Mouse (Mus musculus): ENCODE measurements around the gene Gsto2. TPM values are rescaled to one million over a fixed set of nuclear protein-coding genes. Genes with fewer than 3 reads are reported as not detected.
A peak's percentile ranks its signal among the peaks of the same experiment; 100 is the strongest.
"Not testable (repeated sequence)": the region's sequence is repeated elsewhere in the genome, so short reads cannot be mapped to it uniquely, and the experiment has no call there.

Gene Gsto2
- 1 to 10 TPM; 1.9 to 2.0 TPM for total RNA-seq (2021)

DNA sequence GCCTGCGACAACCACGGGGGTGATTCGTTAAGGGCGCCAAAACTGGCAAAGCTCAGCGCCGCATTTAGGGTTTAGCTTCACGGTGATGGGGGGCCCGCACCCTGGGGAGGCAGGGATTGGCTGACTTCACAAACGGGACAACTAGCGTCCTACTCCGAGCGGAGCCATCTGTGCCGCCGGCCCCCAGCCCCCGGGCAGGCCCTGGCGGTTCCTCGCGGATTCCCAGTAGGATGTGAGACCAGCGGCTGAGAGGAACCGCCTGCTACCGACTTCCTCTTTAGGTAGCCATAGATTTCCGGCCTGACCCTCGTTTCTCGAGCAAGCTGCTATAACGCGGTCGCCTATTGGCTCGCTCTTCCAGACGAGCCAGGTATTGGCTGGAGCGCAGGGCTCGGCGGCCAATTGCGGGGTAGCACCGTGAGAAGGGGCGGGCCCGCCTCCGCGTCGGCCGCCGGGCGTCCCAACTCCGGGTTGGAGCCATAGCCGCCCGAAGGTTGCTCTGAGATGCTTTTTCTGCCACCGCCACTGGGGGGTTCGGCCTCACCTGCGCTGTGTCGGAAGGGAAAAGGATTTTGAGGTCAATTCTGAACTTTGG, at the start of gene Gsto2:
TSS of gene Gsto2 (plus strand) at position 182 of the 595 bp plus-strand sequence.
- peak; percentile 91 for DNase-seq (ENCODE audit: low spot score)
- intact Hi-C loops (cut with DNase I), result no loop called here

DNA sequence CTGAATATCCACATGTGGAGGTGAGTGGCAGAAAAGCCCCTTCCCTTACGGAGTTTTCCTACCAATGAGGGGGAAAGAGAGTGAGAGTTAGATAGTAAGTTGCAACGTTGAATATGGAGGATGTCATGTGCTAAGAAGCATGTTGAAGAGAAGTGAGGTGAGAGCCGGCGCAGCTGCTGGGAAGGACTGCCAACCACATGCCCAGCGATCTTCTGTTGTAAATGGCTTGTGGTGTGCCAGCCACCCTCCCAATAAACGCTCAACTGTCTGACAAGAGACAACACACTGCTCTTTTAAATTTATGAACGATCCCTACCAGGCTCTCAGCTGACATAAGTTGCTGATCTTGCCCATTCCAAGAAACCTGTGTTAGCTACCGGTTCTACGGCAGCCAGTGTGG, 47.6 kb upstream of the Gsto2 start:
- intact Hi-C loops (cut with DNase I), result no loop called here
- no peak for DNase-seq (ENCODE audit: low spot score)

DNA sequence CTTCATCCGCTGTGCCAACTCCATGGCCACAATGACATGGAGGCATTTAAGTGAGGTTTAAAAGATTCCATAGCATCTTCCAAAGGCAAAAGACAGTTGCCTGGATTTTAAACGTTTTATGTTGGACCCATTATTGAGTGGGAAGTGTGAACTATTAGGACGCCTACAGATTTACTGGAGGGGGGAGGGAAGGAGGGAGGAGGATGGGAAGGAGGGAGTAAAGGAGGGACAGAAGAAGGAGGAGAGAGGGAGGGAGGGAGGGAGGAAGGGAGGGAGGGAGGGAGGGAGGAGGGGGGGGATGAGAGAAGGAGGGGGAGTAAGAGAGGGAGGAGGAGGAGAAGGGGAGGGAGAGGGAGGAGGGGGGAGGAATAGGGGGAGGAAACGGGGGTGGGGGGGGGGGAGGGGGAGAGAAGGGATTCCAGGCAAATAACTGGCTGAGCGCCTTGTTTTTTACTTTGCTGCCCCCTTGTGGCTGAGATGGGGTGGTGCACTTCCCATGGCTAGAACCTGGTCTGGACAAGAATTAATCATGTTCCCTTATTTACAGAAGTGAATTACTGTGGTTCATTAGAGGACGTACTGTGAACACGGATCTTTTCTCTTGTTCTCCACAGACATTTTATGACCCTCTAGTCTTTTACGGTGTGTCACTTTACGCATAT, 44.4 kb upstream of the Gsto2 start:
- DNase-seq (ENCODE audit: low spot score), result peak; percentile 26
- intact Hi-C loops (cut with DNase I), result loop anchor here (1.0 to 10.0 kb wide), 3 partner anchors 162 to 466 kb away; no protein-coding TSS in a partner anchor

DNA sequence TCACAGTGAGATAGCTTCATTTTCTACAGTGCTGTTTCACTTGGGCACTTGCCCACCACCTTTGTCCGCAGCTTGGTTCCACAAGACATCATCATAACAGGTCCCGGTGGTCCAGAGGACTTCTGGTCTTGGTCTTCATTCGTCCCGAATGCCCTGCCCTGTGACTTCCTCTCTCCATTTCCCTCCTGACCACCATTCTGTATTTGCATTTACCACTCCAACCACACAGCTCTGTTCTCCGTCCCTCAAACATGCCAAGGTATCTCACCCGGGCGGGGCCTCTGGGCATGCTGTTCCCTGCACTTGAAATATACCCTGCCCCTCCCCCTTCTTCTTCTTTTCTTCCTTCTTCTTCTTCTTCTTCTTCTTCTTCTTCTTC, 43.9 kb upstream of the Gsto2 start:
- intact Hi-C loops (cut with DNase I), result loop anchor here (1.0 to 10.0 kb wide), 3 partner anchors 162 to 467 kb away; no protein-coding TSS in a partner anchor
- DNase-seq (ENCODE audit: low spot score), result no peak

DNA sequence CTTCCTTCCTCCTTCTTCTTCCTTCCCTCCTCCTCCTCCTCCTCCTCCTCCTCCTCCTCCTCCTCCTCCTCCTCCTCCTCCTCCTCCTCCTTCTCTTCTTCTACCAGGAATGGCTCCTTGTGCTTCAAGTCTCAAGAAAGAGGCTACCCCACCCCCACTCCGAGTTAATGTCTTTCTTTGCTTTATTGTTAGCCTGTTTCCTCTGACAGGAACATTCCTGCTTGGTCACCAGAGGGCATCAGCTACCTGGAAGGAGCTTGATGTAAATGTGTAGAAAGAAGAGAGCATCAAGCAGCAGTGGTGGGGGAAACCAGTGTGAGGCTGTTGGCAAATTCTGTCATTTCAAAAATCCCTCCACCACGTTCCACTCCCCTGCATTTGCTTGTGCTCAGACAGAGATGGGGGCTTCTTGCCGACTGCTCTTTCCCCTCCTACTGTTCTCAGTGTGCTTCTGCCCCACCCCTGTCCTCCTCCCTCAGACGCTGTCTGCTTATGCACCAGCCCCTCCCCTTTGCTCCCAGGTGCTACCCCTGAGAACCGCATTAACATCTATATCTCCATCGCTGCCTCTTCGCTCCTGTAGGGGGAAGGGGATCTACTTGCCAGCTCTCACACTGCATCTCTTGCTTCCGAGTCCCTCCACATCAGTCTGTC, 43.1 kb upstream of the Gsto2 start:
- no peak for DNase-seq (ENCODE audit: low spot score)

DNA sequence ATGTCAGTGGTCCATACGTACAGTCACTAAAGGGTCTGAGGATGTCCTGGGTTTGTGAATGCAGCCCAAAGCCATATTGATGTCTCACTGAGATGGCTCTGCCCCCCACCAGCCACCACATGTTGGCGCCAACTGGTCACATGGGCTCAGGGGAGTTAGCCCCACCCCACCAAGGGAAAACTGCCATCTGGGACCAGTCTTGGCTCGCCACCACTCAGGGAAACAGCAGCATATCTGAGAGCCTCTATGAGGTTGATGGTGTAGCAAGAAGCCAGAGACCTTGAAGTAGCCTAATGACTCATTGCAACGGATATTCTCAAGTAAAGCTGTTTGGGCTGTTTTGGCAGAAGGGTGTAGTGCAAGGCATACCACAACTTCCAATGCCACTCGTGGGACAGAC, 41.3 kb upstream of the Gsto2 start:
- intact Hi-C loops (cut with DNase I), result loop anchor here (10.0 kb wide), 1 partner anchor 469 kb away; no protein-coding TSS in a partner anchor
- DNase-seq (ENCODE audit: low spot score), result no peak

More for the DNA sequence above, 43.1 kb upstream of the Gsto2 start:
- intact Hi-C loops (cut with DNase I), result loop anchor here (10.0 kb wide), 1 partner anchor 467 kb away; no protein-coding TSS in a partner anchor

DNA sequence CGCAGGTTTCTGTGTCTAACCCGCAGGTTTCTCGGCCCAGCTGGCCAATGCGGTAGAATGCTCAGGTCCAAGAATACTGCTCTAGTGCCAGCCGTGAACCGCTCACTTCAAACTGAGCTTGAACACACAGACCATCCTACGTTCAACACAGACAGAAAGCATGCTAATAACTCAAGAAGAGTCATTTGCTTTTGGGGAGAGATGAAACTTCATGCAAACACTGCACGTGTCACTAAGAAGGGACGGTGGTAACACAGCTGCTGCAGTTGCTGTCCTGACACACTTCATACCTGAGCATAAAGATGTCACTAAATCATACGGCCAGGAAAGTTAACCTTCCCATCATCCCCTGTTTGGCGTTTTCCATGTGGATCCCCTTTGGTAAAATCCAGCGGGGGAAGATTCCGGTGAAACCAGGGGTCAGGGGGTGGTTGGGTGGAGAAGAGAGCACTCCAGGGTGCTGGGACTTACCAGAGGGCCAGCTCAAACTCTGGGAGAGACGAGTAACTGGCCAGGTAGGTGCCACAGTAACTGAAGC, 35.4 kb upstream of the Gsto2 start:
- intact Hi-C loops (cut with DNase I), result loop anchor here (10.0 kb wide), 1 partner anchor 475 kb away; no protein-coding TSS in a partner anchor

DNA sequence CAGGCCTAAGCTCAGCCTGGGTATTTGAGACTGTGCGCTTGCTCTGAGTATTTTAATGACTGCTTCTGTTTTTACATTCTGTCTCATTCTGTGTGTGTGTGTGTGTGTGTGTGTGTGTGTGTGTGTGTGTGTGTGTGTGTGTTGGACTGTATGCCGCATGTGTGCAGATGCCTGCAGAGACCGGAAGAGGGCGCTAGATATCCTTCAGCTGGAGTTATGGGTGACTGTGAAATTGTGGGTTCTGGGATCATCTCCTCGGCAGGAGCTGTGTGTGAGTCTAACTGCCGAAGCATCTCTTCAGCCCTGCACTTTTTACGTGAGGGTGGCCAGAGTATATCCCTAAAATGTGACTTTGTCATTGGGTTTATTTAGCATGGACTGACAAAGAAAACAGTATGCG, 34.2 kb upstream of the Gsto2 start:
- intact Hi-C loops (cut with DNase I), result no loop called here
- no peak for DNase-seq (ENCODE audit: low spot score)

More for the DNA sequence above, 35.4 kb upstream of the Gsto2 start:
- DNase-seq (ENCODE audit: low spot score), result no peak

DNA sequence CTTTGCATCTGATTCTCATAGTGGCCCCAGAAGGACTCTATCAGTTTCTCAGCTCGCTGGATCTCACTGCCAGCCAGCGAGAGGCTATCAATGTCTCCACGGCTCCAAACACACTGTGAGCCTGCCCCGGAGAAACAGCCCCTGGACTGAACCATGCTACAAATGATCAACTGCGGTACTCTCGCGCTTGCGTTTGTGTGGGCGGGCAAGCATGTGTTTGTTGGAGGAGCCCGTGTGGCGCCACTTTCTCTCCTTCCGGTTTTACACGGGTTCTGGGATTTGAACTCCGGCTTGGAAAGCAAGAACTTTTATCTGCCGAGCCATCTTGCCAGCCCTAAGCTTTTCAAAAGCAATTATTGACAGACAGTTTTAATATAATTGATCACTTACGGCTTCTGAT, 33.0 kb upstream of the Gsto2 start:
- DNase-seq (ENCODE audit: low spot score), result no peak
- intact Hi-C loops (cut with DNase I), result no loop called here

DNA sequence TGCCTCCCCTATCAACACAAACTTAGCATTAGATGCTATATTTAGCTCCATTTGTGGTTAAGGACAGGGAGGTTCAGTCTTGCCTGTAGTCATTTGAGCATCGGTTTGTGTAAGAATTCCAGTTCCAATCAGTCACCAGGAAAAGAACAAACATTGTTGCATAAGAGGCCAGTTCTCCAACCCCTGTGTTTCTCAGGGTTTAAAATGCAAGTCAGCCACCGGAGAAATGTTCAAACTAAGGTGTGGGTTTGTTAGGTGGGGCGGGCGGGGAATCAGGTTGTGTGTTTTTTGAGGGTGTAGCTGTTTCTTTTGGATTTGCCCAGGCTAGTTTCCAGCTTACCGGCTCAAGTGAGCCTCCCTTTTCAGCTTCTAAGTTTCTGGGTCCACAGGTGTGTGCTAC, 30.7 kb upstream of the Gsto2 start:
- intact Hi-C loops (cut with DNase I), result no loop called here
- no peak for DNase-seq (ENCODE audit: low spot score)

DNA sequence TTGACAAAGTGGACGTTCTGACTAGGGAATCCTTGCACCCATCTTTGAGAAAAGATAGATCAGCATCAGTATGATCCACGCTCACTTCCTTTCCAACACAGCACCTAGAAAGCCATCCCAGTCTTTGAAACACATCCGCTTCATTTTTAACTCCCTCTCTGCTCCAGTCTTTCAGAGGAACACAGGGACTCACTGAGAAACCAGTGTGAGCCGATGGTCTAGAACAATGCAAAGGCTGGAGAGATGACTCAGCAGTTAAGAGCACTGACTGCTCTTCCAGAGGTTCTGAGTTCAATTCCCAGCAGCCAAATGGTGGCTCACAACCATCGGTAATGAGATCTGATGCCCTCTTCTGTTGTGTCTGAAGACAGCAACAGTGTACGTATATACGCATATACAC, 29.6 kb upstream of the Gsto2 start:
- DNase-seq (ENCODE audit: low spot score), result no peak
- intact Hi-C loops (cut with DNase I), result no loop called here

DNA sequence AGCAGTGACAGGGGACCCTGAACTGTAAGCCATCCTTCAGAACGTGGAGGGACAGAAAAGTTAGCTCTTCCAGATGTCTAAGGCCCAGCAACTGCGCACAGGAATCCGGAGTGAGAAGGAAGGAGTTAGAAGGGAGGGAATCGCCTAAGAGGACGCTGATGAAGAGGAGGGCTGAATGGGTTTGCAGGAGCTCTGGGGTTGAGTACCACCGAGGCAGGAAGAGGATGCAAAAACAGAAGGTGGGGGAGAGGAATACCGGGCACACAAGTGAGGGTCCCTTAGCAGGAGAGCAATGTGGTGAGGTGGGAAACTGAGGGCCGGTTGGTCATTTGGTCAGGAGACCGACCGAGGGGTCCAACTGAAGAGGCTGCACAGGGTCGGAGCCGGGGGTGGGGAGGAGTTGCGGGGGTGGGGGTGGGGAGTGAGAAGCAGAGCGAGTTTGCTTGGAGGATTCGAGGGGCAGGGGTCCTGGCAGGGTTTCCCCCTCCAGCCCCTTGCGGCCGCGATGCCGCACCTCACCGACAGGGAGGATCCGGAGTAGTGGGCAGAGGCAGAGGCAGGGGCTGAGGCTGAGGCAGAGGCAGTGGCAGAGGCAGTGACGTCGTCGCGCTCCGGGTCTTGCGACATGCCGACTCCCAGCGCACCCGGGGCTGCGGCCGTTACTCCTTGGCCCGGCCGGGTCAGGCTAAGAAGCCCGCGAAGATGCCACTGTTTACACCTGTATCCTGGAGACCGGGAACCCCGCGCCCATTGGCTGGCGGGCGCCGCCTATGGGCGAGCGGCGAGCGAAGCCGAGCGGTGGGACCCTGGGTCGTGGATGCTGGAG, 28.4 kb upstream of the Gsto2 start:
- peak; percentile 25 for DNase-seq (ENCODE audit: low spot score)
- intact Hi-C loops (cut with DNase I), result no loop called here

DNA sequence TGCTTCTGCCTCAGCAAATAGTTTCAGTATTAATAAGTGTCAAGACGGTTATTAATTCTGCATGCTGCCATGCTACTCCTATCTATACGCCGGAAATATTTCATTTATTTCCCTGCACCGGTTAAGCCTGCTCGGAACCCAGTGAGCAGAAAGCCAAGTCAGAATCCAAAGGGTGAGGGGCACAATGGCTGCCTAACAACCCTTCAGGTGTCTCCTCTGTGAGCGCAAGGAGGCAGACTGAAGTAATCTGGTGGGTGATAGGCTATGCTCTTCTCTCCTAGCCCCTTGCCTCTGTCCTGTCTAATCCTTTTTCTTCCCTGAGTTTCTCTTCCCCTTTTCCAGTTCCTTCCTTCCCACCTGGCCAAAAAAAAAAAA, 27.8 kb upstream of the Gsto2 start:
- intact Hi-C loops (cut with DNase I), result no loop called here
- no peak for DNase-seq (ENCODE audit: low spot score)

DNA sequence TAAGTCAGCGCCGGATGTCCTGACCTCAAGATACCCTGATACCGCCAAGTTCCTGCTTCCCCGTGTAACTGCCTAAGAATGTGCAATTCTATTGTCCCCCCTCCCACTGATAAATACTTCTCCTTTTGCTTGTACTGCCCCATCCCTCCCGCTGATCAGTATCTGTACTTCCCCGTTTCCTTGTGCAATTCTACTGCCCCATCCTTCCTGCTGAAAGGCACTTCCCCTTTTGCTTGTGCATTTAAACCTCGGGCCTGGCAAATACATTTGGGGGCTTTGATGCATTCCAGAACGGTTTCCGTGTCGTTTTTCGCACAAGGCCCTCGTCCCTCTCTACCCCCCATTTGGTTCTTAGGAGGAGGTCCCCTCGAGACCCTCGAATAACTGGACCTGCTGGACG, 24.1 kb upstream of the Gsto2 start:
- intact Hi-C loops (cut with DNase I); DNase-seq (ENCODE audit: low spot score): not testable (repeated sequence)

DNA sequence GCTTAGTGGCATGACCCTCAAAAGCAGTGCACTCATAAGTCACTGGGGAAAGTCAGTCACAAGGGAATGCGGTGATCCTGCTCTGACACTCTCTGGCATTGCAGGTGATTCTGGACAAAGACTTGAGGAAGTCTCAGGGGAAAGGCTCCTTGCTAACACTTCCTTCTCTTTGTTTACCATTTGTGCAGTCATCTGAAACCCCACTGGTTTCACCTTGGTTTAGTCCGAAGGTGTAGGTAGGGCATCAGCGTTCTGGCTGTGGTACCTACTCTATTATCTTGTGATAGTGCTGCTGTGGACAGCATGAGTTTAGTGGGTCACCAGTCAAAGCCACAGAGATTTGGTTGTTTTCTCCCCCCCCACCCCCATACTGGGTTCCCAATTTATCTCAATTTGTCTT, 15.6 kb upstream of the Gsto2 start:
- no peak for DNase-seq (ENCODE audit: low spot score)
- intact Hi-C loops (cut with DNase I), result no loop called here

DNA sequence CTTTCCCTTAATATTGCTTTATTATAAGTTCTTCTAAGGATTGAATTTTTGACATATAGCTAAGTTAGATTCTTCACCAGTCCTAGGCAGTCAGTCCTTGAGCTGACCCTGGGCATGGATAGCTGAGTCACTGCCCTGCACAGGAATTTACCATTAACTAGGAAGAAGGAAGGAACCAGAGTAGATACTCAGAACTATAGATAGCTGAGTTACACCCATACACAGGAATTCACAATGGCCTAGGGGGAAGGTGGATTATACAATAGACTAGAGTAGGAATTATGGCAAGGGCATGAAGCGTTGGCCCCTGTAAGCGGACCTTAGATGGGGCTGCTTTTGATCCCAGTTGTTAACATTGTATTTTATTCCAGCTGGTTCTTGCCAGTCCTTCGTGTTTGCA, 13.2 kb upstream of the Gsto2 start:
- intact Hi-C loops (cut with DNase I); DNase-seq (ENCODE audit: low spot score): not testable (repeated sequence)

DNA sequence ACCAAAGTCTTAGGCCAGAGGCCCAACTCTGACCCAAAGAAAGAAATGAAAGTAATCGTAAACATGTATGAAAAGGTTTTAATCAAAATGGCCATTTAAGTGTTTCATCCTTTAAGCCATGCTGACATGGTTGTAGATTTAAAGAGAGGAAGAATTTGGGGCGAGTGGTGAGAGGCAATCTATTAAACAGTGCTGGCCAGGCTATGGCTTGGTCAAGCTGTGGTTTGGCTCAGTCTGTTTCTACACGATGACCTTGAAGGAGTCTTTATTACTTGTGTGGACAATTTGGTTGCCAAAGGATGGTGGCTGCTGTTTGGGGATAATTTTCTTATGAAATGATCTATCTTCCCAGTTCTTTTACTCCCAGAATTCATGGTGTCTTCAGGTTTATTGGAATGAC, 12.3 kb upstream of the Gsto2 start:
- intact Hi-C loops (cut with DNase I), result no loop called here

DNA sequence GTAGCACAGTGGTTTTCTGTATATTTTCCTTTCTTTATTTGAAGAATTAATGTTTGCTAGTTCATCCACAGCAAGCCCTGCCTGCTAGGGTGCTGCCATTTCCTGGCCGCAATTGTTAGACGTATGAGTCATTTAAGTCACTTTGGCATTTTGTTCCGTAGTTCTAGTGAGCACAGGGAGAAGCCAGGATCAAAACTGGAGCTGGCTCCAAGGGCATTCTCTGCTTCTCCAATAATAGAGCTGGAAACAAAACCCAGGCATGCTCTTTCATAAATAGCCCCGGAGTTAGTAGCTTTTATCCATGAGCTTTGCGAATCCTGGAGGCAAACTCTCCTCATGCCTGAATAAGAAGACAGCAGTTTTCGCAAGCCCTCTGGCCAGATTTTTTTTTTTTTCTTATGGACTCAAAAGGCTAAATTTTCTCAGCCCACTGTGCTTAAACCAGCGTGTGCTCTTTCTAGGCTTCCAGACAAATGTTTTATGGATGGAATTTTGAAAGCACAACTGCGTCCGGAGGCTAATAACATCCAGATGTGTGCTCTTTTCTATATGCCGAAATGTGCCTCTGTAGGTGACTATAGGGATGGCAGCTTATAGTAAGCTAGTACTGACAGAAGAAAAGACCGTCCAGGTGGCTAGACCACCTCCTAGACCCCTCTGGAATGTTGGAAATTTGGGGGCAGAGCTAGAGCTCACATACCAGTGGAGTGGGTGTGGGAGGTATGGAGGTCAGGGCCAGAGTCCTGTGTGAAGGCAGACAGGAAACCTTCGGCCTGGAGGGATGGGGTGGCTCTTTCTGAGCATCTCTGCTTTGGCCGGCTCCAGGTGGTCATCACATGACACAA, 11.2 kb upstream of the Gsto2 start:
- intact Hi-C loops (cut with DNase I), result no loop called here
- DNase-seq (ENCODE audit: low spot score), result no peak

More for the DNA sequence above, 12.3 kb upstream of the Gsto2 start:
- DNase-seq (ENCODE audit: low spot score), result no peak

All from heart, postnatal 25 days (tissue).